Mouse (Mus musculus): ENCODE results near the gene Oaz1. TPM values are rescaled to one million over a fixed set of nuclear protein-coding genes. Genes with fewer than 3 reads are reported as not detected.

Gene Oaz1
- total RNA-seq, 2 experiments from 2014 or later, result 414 to 433 TPM

DNA sequence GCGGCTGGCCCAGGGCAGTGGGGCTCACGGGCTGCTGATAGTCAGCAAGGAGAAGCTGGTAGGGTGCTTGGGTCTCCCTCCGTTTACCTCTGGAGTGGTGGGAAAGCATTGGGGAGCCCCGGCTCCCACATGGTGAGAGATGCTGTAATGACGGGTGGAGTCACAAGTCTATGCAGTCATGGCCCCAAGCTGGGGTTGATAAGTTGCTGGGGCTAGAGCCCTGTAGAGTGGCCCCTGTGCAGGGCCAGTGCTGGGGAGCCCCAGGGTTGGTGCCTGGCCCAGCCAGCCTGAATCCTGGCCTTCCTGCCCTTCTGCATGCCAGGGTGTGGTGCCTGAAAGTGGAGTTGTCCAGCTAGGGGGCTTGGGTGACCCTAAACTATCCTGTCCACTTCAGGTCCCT is 35.8 kb downstream of the Oaz1 start:
- intact Hi-C loops (cut with DNase I), result no loop called here
- DNase-seq (ENCODE audit: extremely low spot score in 1 of 2, low spot score in 2 of 2), result no peak

- DNase-seq (ENCODE audit: extremely low spot score in 1 of 2, low spot score in 2 of 2), result no peak
- intact Hi-C loops (cut with DNase I), result no loop called here
These were observed 38.0 kb downstream of the Oaz1 start for GRCm38 (mm10) chr10:80864446-80864845.

DNA sequence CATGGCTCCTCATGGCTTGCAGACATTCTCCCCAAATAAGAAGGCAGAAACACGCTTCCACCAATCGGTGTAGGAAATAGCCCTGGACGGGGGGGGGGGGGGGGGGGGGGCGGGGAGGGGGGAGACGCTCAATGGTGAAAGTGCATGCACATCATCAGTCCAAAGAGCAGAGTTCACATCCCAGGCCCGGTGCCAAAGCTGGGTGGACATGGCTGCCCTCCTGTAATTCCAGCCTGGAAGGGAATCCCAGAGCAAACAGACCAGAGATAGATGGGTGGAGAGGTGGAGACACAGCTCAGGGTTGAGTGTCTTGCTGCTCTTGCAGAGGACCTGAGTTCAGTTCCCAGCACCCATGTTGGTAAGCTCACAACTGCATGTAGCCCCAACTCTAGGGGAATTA is 44.5 kb downstream of the Oaz1 start:
- DNase-seq (ENCODE audit: extremely low spot score in 1 of 2, low spot score in 2 of 2), result no peak
- intact Hi-C loops (cut with DNase I), result no loop called here

- no peak for DNase-seq (ENCODE audit: extremely low spot score in 1 of 2, low spot score in 2 of 2)
- intact Hi-C loops (cut with DNase I), result no loop called here
These were observed 45.1 kb downstream of the Oaz1 start, which contains the start of gene Tmprss9 for GRCm38 (mm10) chr10:80871581-80871980. Gene Tmprss9, plus strand, starts transcription at chr10:80871848.

GRCm38 (mm10) chr10:80874035-80874434 is 47.6 kb downstream of the Oaz1 start:
- intact Hi-C loops (cut with DNase I), result no loop called here
- no peak for DNase-seq (ENCODE audit: extremely low spot score in 1 of 2, low spot score in 2 of 2)

DNA sequence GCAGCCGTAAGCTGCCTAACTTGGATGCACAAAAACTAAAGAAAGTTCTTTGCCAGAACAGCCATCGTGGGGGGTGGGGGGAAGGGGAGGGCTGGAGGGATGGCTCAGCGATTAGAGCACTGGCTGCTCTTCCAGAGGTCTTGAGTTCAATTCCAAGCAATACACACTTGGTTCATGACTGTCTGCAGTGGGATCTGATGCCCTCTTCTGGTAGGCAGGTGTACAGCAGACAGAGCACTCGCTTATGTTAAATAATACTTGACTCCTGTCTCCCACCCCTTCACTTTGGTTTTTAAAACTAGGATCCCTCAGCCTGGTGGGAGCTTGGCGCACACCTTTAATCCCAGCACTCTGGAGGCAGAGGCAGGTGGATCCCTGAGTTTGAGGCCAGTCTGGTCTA is 49.6 kb downstream of the Oaz1 start:
- DNase-seq (ENCODE audit: extremely low spot score in 1 of 2, low spot score in 2 of 2), result no peak
- intact Hi-C loops (cut with DNase I), result loop anchor here (5.0 kb wide), 2 partner anchors 69 to 129 kb away; partner anchors contain the start of gene Amh

- intact Hi-C loops (cut with DNase I), result loop anchor here (5.0 kb wide), 2 partner anchors 69 to 129 kb away; partner anchors contain the start of gene Amh
- no peak for DNase-seq (ENCODE audit: extremely low spot score in 1 of 2, low spot score in 2 of 2)
These were observed 50.1 kb downstream of the Oaz1 start for GRCm38 (mm10) chr10:80876594-80876993.

Small RNAs within 50 kb of the gene (microRNA-seq; reads per million reads assigned to microRNA genes)
- gene Mir1982, result 9.5 reads per million, percentile 30 among the genes with 10 or more reads in this experiment

Other genes starting within 250 kb of the Oaz1 start
- 10 to 100 TPM; 40.1 to 46.3 TPM for gene Klf16, start 249.3 kb upstream of the Oaz1 start, total RNA-seq (2021)
- 100 to 1,000 TPM; 191 to 194 TPM for gene Abhd17a, start 236.3 kb upstream of the Oaz1 start, total RNA-seq (2021)
- gene Scamp4, start 223.8 kb upstream of the Oaz1 start, total RNA-seq (2021), result 10 to 100 TPM; 37.5 to 37.9 TPM
- 1 to 10 TPM; 4.3 TPM for gene Adat3, start 223.8 kb upstream of the Oaz1 start, total RNA-seq (2021)
- 1 to 10 TPM; 2.0 to 3.0 TPM for gene Gm49322, start 220.6 kb upstream of the Oaz1 start, total RNA-seq (2021)
- gene Csnk1g2, start 203.8 kb upstream of the Oaz1 start, total RNA-seq (2021), result 100 to 1,000 TPM; 156 to 167 TPM
- 10 to 100 TPM; 89.6 to 91.0 TPM for gene Btbd2, start 169.6 kb upstream of the Oaz1 start, total RNA-seq (2021)
- gene Mknk2, start 148.5 kb upstream of the Oaz1 start, total RNA-seq (2021), result 10 to 100 TPM; 46.1 to 47.1 TPM
- gene Mob3a, start 124.7 kb upstream of the Oaz1 start, total RNA-seq (2021), result 10 to 100 TPM; 21.8 to 24.7 TPM
- 10 to 100 TPM; 56.3 to 63.5 TPM for gene Izumo4, start 124.5 kb upstream of the Oaz1 start, total RNA-seq (2021)
- 100 to 1,000 TPM; 146 to 151 TPM for gene Ap3d1, start 84.4 kb upstream of the Oaz1 start, total RNA-seq (2021)
- 10 to 100 TPM; 59.1 to 60.1 TPM for gene Dot1l, start 71.5 kb upstream of the Oaz1 start, total RNA-seq (2021)
- gene Sf3a2, start 28.5 kb upstream of the Oaz1 start, total RNA-seq (2021), result 10 to 100 TPM; 39.7 to 43.1 TPM
- gene Plekhj1, start 28.0 kb upstream of the Oaz1 start, total RNA-seq (2021), result 10 to 100 TPM; 57.0 to 62.1 TPM
- gene Amh, start 21.4 kb upstream of the Oaz1 start, total RNA-seq (2021), result 1 to 10 TPM; 1.7 to 2.0 TPM
- 1 to 10 TPM; 1.6 to 2.0 TPM for gene Jsrp1, start 13.2 kb upstream of the Oaz1 start, total RNA-seq (2021)
- 10 to 100 TPM; 25.4 to 30.9 TPM for gene Lingo3, start 17.4 kb downstream of the Oaz1 start, total RNA-seq (2021)
- 10 to 100 TPM; 51.1 to 57.3 TPM for gene Lsm7, start 28.6 kb downstream of the Oaz1 start, total RNA-seq (2021)
- 10 to 100 TPM; 81.5 to 90.2 TPM for gene Sppl2b, start 28.6 kb downstream of the Oaz1 start, total RNA-seq (2021)
- under 1 TPM in 1 of 2 experiments, not detected in 1; 0.13 TPM for gene Tmprss9, start 45.2 kb downstream of the Oaz1 start, total RNA-seq (2021)
- 100 to 1,000 TPM; 158 to 161 TPM for gene Timm13, start 74.3 kb downstream of the Oaz1 start, total RNA-seq (2021)
- gene Lmnb2, start 91.6 kb downstream of the Oaz1 start, total RNA-seq (2021), result 10 to 100 TPM; 20.4 to 21.3 TPM
- 10 to 100 TPM in 1 of 2 experiments, 1 to 10 TPM in 1; 8.2 to 10.4 TPM for gene Gadd45b, start 103.4 kb downstream of the Oaz1 start, total RNA-seq (2021)
- 100 to 1,000 TPM; 127 to 166 TPM for gene Gng7, start 188.3 kb downstream of the Oaz1 start, total RNA-seq (2021)
- 100 to 1,000 TPM; 105 to 120 TPM for gene Diras1, start 199.0 kb downstream of the Oaz1 start, total RNA-seq (2021)
- 10 to 100 TPM; 65.2 to 67.8 TPM for gene Slc39a3, start 210.8 kb downstream of the Oaz1 start, total RNA-seq (2021)
- gene Sgta, start 233.5 kb downstream of the Oaz1 start, total RNA-seq (2021), result 100 to 1,000 TPM; 187 to 196 TPM
- 10 to 100 TPM; 53.8 to 54.9 TPM for gene Thop1, start 243.4 kb downstream of the Oaz1 start, total RNA-seq (2021)